Mouse (Mus musculus): ENCODE results near the gene Col16a1. TPM values are rescaled to one million over a fixed set of nuclear protein-coding genes. Genes with fewer than 3 reads are reported as not detected.

Gene Col16a1
- polyA plus RNA-seq, 1 experiment from 2014 or later, result 50.1 TPM

- no peak for ATAC-seq (ENCODE audit: low read depth)
Observed at GRCm38 (mm10) chr4:130141786-130142185, 94.1 kb downstream of the Col16a1 start.

GRCm38 (mm10) chr4:130148405-130148804, 100.8 kb downstream of the Col16a1 start:
- 71% methylated on average over 10 of the region's 10 CpGs for WGBS
- ATAC-seq (ENCODE audit: low read depth), result no peak
- no peak overlapping the region for H3K4me2 ChIP-seq (ENCODE audit: low read depth, low read length)
- no peak overlapping the region for H3K9ac ChIP-seq (ENCODE audit: low read length)
- peaks cover 8% of the 10 kb centered on the region for H3K27me3 ChIP-seq (ENCODE audit: control insufficient read depth, insufficient read depth, low read depth, low read length)
- H3K4me3 ChIP-seq (ENCODE audit: low read length), result no peak overlapping the region
- no peaks in the 10 kb centered on the region for H3K9me3 ChIP-seq (ENCODE audit: control insufficient read depth, low read length)
- H3K27ac ChIP-seq (ENCODE audit: low read length), result no peak overlapping the region
- no peaks in the 10 kb centered on the region for H3K4me1 ChIP-seq (replicated peaks; ENCODE audit: control insufficient read depth, insufficient read depth, low read length)
- no peaks in the 10 kb centered on the region for H3K36me3 ChIP-seq (ENCODE audit: control insufficient read depth, insufficient read depth, low read length)

More at GRCm38 (mm10) chr4:130141786-130142185, 94.1 kb downstream of the Col16a1 start:
- Histone ChIP-seq H3K27me3 (ENCODE audit: control insufficient read depth, insufficient read depth, low read depth, low read length) (peaks cover 20% of the 10 kb centered on the region), H3K4me2 (ENCODE audit: low read depth, low read length) (no peak overlapping the region), H3K27ac (ENCODE audit: low read length) (no peak overlapping the region), H3K4me3 (ENCODE audit: low read length) (no peak overlapping the region), H3K9me3 (ENCODE audit: control insufficient read depth, low read length) (no peaks in the 10 kb centered on the region), H3K36me3 (ENCODE audit: control insufficient read depth, insufficient read depth, low read length) (no peaks in the 10 kb centered on the region), H3K9ac (ENCODE audit: low read length) (no peak overlapping the region), H3K4me1 (replicated peaks; ENCODE audit: control insufficient read depth, insufficient read depth, low read length) (peaks cover 8% of the 10 kb centered on the region)
- WGBS, result 51% methylated on average over 3 of the region's 3 CpGs

Other genes starting within 250 kb of the Col16a1 start
- gene Ptp4a2, start 236.6 kb upstream of the Col16a1 start, polyA plus RNA-seq (2015; fragmentation: Nextera tagmentation; extraction: Ambion mirVana), result 302 and 330 TPM in 2 replicates
- not detected in 2 replicates for gene Spocd1, start 118.6 kb upstream of the Col16a1 start, polyA plus RNA-seq (2015; fragmentation: Nextera tagmentation; extraction: Ambion mirVana)
- 0.40 and 1.0 TPM in 2 replicates for gene Adgrb2, start 63.0 kb upstream of the Col16a1 start, polyA plus RNA-seq (2015; fragmentation: Nextera tagmentation; extraction: Ambion mirVana)
- 77.9 and 81.2 TPM in 2 replicates for gene Pef1, start 54.7 kb downstream of the Col16a1 start, polyA plus RNA-seq (2015; fragmentation: Nextera tagmentation; extraction: Ambion mirVana)
- 0.34 and 0.40 TPM in 2 replicates for gene Hcrtr1, start 91.5 kb downstream of the Col16a1 start, polyA plus RNA-seq (2015; fragmentation: Nextera tagmentation; extraction: Ambion mirVana)
- 73.3 and 81.6 TPM in 2 replicates for gene Tinagl1, start 127.3 kb downstream of the Col16a1 start, polyA plus RNA-seq (2015; fragmentation: Nextera tagmentation; extraction: Ambion mirVana)
- not detected in 2 replicates for gene Gm853, start 174.6 kb downstream of the Col16a1 start, polyA plus RNA-seq (2015; fragmentation: Nextera tagmentation; extraction: Ambion mirVana)
- 19.9 and 20.4 TPM in 2 replicates for gene Serinc2, start 231.4 kb downstream of the Col16a1 start, polyA plus RNA-seq (2015; fragmentation: Nextera tagmentation; extraction: Ambion mirVana)